Mouse (Mus musculus): ENCODE results near the gene Slc25a14. TPM values are rescaled to one million over a fixed set of nuclear protein-coding genes. Genes with fewer than 3 reads are reported as not detected.

Slc25a14 gene
- 14.4 and 15.0 TPM in 2 replicates for polyA plus RNA-seq (2014; fragmentation: Nextera tagmentation; extraction: Ambion mirVana)

DNA sequence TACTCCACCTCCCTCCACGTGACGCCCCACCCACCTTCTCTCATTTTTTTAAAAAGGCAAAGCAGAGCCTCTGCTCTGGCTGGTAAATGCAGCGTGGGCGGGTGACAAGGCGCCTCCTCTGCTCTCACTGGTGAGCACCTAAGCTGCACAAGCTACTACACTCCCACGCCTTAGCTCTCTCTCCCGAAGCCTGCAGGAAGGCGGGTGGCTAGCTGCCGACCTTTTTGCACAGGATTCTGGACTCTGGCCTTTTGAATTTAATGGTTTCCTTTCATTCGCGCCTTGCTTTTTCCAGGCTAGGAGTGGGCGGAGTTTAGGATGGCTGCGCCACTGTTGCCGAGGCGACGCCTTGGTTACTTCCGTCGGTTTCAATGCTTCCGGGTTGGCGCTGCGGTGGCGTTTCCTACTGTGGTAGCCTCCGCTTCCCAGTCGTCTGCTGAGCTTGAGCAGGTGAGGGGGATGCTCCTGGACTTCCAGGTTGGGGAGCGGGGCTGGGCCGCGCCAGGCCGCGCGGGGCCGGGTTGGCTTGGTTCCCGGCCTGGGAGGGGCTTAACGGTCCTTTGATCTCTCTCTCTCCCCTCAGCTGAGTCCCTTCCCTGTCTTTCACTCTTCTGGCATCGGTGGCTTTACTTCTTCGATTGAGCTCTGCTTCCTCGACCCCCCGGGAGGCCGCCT is at the start of gene Slc25a14:
Slc25a14 (plus strand) TSS at position 35 of the 675 bp plus-strand sequence.
- H3K9me3 ChIP-seq (ENCODE audit: control insufficient read depth, low read depth, low read length): no peaks in the 10 kb centered on the region
- H3K27me3 ChIP-seq (ENCODE audit: control insufficient read depth, insufficient read depth, low read length): no peaks in the 10 kb centered on the region
- peak within 1 kb of the TSS; percentile 46 for H3K4me2 ChIP-seq (replicated peaks; ENCODE audit: low read depth, low read length)
- no peaks in the 10 kb centered on the region for H3K36me3 ChIP-seq (ENCODE audit: control insufficient read depth, insufficient read depth, low read length)
- peak within 1 kb of the TSS; percentile 55; the same call in 1 of the 2 replicates for H3K27ac ChIP-seq (ENCODE audit: low read length)
- 0 out of 2 replicates have a peak within 1 kb of the TSS, but pooled peaks have one; percentile 14 for H3K9ac ChIP-seq (replicated peaks; ENCODE audit: low read depth, low read length)
- peak within 1 kb of the TSS; percentile 47 for H3K4me3 ChIP-seq (ENCODE audit: low read depth, low read length)
- WGBS: 28% methylated on average over 38 of the region's 38 CpGs
- peak; percentile 94 for ATAC-seq (ENCODE audit: insufficient number of reproducible peaks, insufficient read depth, low FRiP score, low read depth)
- no peaks in the 10 kb centered on the region for H3K4me1 ChIP-seq (ENCODE audit: control insufficient read depth, insufficient read depth, low read length)

DNA sequence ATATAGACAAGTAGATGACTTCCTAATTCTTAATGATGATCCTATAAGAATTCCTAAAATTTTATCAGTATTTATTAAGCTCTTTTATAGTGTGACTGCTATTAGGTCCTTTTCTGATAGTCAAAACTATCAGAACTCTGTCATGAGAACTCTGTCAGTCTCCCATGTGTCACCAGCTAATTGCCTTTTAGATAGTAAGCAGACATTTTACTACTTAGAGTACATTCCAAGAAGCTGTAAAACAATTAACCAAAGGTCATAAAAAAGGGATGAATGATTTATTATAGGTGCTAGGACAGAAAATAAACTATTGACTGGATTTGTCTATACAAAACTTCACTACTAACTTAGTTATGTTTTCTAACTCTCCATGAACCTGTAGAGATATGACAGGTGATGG is 39.9 kb upstream of the Slc25a14 start:
- Histone ChIP-seq H3K36me3 (ENCODE audit: control insufficient read depth, insufficient read depth, low read length) (peaks cover 6% of the 10 kb centered on the region; the same call in 1 of the 2 replicates), H3K4me1 (ENCODE audit: control insufficient read depth, insufficient read depth, low read length) (no peaks in the 10 kb centered on the region), H3K4me2 (replicated peaks; ENCODE audit: low read depth, low read length) (no peak overlapping the region), H3K9me3 (ENCODE audit: control insufficient read depth, low read depth, low read length) (no peaks in the 10 kb centered on the region), H3K4me3 (ENCODE audit: low read depth, low read length) (no peak overlapping the region), H3K27ac (ENCODE audit: low read length) (no peak overlapping the region), H3K27me3 (ENCODE audit: control insufficient read depth, insufficient read depth, low read length) (no peaks in the 10 kb centered on the region), H3K9ac (replicated peaks; ENCODE audit: low read depth, low read length) (no peak overlapping the region)
- ATAC-seq (ENCODE audit: insufficient number of reproducible peaks, insufficient read depth, low FRiP score, low read depth): no peak

DNA sequence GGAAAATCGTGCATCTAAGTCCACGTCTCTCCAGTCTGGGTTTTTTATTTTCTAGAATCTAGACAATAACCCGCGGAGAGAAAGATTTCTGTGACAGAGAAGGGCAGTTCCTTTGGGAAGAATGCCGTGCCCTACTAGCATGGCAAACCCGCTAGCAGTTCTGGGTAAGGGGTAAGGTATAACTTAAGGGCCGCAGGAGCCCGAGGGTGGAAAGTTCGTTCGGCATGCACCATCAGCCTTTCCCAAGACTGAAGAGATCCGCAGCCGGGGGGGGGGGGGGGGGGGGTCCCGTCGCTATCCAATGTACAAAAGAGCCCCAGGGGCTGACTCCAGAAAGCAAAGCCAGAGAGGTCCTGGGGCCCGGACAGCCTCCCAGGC is 29.5 kb upstream of the Slc25a14 start:
- no peaks in the 10 kb centered on the region for H3K27me3 ChIP-seq (ENCODE audit: control insufficient read depth, insufficient read depth, low read length)
- peak overlapping the region; percentile 60 for H3K9ac ChIP-seq (replicated peaks; ENCODE audit: low read depth, low read length)
- peak; percentile 34; the same call in 1 of the 2 replicates for ATAC-seq (ENCODE audit: insufficient number of reproducible peaks, insufficient read depth, low FRiP score, low read depth)
- no peaks in the 10 kb centered on the region for H3K9me3 ChIP-seq (ENCODE audit: control insufficient read depth, low read depth, low read length)
- 26% methylated on average over 11 of the region's 15 CpGs for WGBS
- peak overlapping the region; percentile 69; the same call in 1 of the 2 replicates for H3K27ac ChIP-seq (ENCODE audit: low read length)
- no peaks in the 10 kb centered on the region for H3K4me1 ChIP-seq (ENCODE audit: control insufficient read depth, insufficient read depth, low read length)
- H3K36me3 ChIP-seq (ENCODE audit: control insufficient read depth, insufficient read depth, low read length): peaks cover 7% of the 10 kb centered on the region; the same call in 1 of the 2 replicates
- H3K4me3 ChIP-seq (ENCODE audit: low read depth, low read length): peak overlapping the region; percentile 56
- H3K4me2 ChIP-seq (replicated peaks; ENCODE audit: low read depth, low read length): peak overlapping the region; percentile 31

DNA sequence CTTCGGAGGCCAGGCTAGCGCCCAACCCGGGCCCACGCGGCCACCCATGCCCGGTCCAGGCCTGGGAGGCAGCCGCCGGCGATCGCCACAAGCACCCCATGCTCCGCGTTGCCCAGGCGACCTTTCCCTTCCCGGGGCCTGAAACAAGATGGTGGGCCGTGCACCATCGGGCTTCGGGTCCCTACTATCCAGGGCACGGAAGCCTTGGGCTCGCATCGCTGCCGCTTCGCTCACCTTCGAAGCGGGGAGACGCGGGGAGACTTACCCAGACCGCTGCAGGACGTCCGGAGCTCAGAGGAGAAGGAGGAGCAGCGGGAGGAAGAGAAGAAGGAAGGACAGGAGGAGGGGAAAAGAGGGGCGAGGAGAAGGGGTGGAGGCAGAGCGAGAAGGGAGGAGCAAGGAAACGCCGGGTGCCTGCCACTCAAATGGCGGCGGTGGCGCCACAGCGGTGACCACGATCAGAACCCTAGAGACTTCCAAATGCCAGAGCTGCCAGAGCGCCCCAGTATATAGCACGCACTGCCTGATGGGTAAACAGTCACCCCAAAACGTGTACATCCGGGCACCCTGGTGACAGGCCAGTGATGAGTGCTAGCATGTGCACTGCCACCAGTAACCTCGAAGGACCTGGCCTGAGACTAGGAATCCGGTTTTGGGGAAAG is 29.0 kb upstream of the Slc25a14 start, which contains the start of gene Zfp280c:
Zfp280c (minus strand) TSS at position 406 of the 662 bp plus-strand sequence.
- 18% methylated on average over 44 of the region's 45 CpGs for WGBS
- H3K9me3 ChIP-seq (ENCODE audit: control insufficient read depth, low read depth, low read length): no peaks in the 10 kb centered on the region
- H3K27me3 ChIP-seq (ENCODE audit: control insufficient read depth, insufficient read depth, low read length): no peaks in the 10 kb centered on the region
- peak within 1 kb of the TSS; percentile 69; the same call in 1 of the 2 replicates for H3K27ac ChIP-seq (ENCODE audit: low read length)
- H3K4me2 ChIP-seq (replicated peaks; ENCODE audit: low read depth, low read length): peak within 1 kb of the TSS; percentile 35
- ATAC-seq (ENCODE audit: insufficient number of reproducible peaks, insufficient read depth, low FRiP score, low read depth): peak; percentile 92
- peak within 1 kb of the TSS; percentile 56 for H3K4me3 ChIP-seq (ENCODE audit: low read depth, low read length)
- H3K36me3 ChIP-seq (ENCODE audit: control insufficient read depth, insufficient read depth, low read length): peaks cover 7% of the 10 kb centered on the region; the same call in 1 of the 2 replicates
- peak within 1 kb of the TSS; percentile 60 for H3K9ac ChIP-seq (replicated peaks; ENCODE audit: low read depth, low read length)
- no peaks in the 10 kb centered on the region for H3K4me1 ChIP-seq (ENCODE audit: control insufficient read depth, insufficient read depth, low read length)

DNA sequence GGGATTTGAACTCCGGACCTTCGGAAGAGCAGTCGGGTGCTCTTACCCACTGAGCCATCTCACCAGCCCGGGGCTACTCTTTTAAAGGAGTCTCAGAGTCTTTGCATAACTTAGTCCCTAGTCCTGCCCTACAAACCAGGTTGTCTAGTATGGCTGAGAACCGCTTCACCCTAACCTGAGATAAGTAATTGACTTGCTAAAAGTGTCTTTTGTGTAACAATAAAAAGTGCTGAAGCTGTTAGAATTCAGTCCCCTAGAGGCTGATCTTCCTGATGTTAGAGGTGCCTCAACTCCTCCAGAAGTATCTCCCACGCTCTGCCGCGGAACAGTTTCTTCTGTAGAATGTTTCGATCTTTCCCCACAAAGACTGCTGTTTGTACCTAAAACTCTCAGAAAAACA is 27.2 kb upstream of the Slc25a14 start:
- 76% methylated on average over 9 of the region's 9 CpGs for WGBS

DNA sequence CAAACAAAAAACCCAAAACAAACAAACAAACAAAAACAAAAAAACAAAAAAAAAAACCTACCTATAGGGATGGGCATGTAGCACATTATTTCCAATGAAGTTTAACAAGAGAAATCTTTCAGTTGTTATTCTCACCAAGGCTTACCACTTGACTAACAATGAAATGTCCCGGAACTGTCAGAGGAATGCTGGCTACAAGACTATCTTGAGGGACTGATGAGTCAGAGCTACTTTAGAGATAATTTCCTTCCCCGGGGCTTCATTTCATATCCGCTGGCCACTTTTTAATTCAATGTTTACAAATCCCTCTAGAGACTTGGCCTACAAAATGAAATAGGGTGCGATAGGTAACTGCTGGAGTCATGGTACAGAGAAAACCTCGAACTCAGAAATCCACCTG is 26.3 kb upstream of the Slc25a14 start:
- Histone ChIP-seq H3K4me1 (ENCODE audit: control insufficient read depth, insufficient read depth, low read length) (no peaks in the 10 kb centered on the region), H3K4me3 (ENCODE audit: low read depth, low read length) (no peak overlapping the region), H3K27me3 (ENCODE audit: control insufficient read depth, insufficient read depth, low read length) (no peaks in the 10 kb centered on the region), H3K9me3 (ENCODE audit: control insufficient read depth, low read depth, low read length) (no peaks in the 10 kb centered on the region), H3K36me3 (ENCODE audit: control insufficient read depth, insufficient read depth, low read length) (no peaks in the 10 kb centered on the region), H3K27ac (ENCODE audit: low read length) (no peak overlapping the region), H3K9ac (replicated peaks; ENCODE audit: low read depth, low read length) (no peak overlapping the region), H3K4me2 (replicated peaks; ENCODE audit: low read depth, low read length) (no peak overlapping the region)
- no peak for ATAC-seq (ENCODE audit: insufficient number of reproducible peaks, insufficient read depth, low FRiP score, low read depth)
- whole genome bisulfite sequencing: 92% methylated on average over 5 of the region's 5 CpGs

More for the DNA sequence above, 27.2 kb upstream of the Slc25a14 start:
- H3K4me2 ChIP-seq (replicated peaks; ENCODE audit: low read depth, low read length): no peak overlapping the region
- no peak overlapping the region for H3K4me3 ChIP-seq (ENCODE audit: low read depth, low read length)
- peaks cover 2% of the 10 kb centered on the region; the same call in 1 of the 2 replicates for H3K36me3 ChIP-seq (ENCODE audit: control insufficient read depth, insufficient read depth, low read length)
- H3K4me1 ChIP-seq (ENCODE audit: control insufficient read depth, insufficient read depth, low read length): no peaks in the 10 kb centered on the region
- H3K27me3 ChIP-seq (ENCODE audit: control insufficient read depth, insufficient read depth, low read length): no peaks in the 10 kb centered on the region
- H3K9me3 ChIP-seq (ENCODE audit: control insufficient read depth, low read depth, low read length): no peaks in the 10 kb centered on the region
- ATAC-seq (ENCODE audit: insufficient number of reproducible peaks, insufficient read depth, low FRiP score, low read depth): no peak
- no peak overlapping the region for H3K9ac ChIP-seq (replicated peaks; ENCODE audit: low read depth, low read length)
- no peak overlapping the region for H3K27ac ChIP-seq (ENCODE audit: low read length)

DNA sequence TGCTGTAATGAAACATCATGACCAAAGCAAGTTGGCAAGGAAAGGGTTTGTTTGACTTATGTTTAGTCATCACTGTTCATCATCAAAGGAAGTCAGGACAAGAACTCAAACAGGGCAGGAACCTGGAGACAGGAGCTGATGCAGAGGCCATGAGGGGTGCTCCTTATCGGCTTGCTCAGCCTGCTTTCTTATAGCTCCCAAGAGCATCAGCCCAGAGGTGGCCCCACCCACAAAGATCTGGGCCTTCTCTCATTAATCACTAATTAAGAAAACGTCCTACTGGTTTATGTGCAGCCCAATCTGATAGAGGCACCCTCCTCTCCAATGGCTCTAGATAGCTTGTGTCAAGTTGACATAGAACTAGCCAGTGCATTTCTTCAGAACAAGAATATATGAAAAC is 18.3 kb upstream of the Slc25a14 start:
- Histone ChIP-seq H3K36me3 (ENCODE audit: control insufficient read depth, insufficient read depth, low read length) (no peaks in the 10 kb centered on the region), H3K4me3 (ENCODE audit: low read depth, low read length) (no peak overlapping the region), H3K9ac (replicated peaks; ENCODE audit: low read depth, low read length) (no peak overlapping the region), H3K4me2 (replicated peaks; ENCODE audit: low read depth, low read length) (no peak overlapping the region), H3K27ac (ENCODE audit: low read length) (no peak overlapping the region), H3K4me1 (ENCODE audit: control insufficient read depth, insufficient read depth, low read length) (no peaks in the 10 kb centered on the region), H3K9me3 (ENCODE audit: control insufficient read depth, low read depth, low read length) (no peaks in the 10 kb centered on the region), H3K27me3 (ENCODE audit: control insufficient read depth, insufficient read depth, low read length) (no peaks in the 10 kb centered on the region)
- 49% methylated on average over 2 of the region's 2 CpGs for WGBS
- no peak for ATAC-seq (ENCODE audit: insufficient number of reproducible peaks, insufficient read depth, low FRiP score, low read depth)

DNA sequence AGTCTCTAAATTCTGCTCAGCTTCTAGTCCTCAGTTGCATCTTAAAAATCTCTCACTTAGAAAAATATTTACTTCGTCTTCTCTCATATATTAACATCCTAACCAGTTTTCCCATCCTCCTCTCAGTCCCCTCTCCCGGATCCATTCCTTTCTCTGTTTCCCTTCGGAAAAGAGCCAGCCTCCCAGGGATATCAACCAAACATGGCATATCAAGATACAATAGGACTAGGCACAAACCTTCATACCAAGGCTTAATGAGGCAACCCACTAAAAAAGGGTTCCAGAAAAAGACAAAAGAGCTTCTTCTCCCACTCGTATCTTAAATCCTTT is 199 bp upstream of the Slc25a14 start:
- Histone ChIP-seq H3K9ac (replicated peaks; ENCODE audit: low read depth, low read length) (0 out of 2 replicates have a peak overlapping the region, but pooled peaks have one; percentile 14), H3K9me3 (ENCODE audit: control insufficient read depth, low read depth, low read length) (no peaks in the 10 kb centered on the region)
- no peak for ATAC-seq (ENCODE audit: insufficient number of reproducible peaks, insufficient read depth, low FRiP score, low read depth)

More for the DNA sequence above, 199 bp upstream of the Slc25a14 start:
- Histone ChIP-seq H3K27ac (ENCODE audit: low read length) (peak overlapping the region; percentile 55; the same call in 1 of the 2 replicates), H3K4me2 (replicated peaks; ENCODE audit: low read depth, low read length) (peak overlapping the region; percentile 37), H3K36me3 (ENCODE audit: control insufficient read depth, insufficient read depth, low read length) (no peaks in the 10 kb centered on the region), H3K27me3 (ENCODE audit: control insufficient read depth, insufficient read depth, low read length) (no peaks in the 10 kb centered on the region), H3K4me1 (ENCODE audit: control insufficient read depth, insufficient read depth, low read length) (no peaks in the 10 kb centered on the region), H3K4me3 (ENCODE audit: low read depth, low read length) (peak overlapping the region; percentile 47)
- WGBS: 29% methylated on average over 4 of the region's 4 CpGs

Measured in stomach, embryonic 14.5 days (tissue).